Mouse (Mus musculus) embryonic fibroblast, embryonic 13.5 days (primary cell): ENCODE measurements around the gene Gcfc2. TPM values are rescaled to one million over a fixed set of nuclear protein-coding genes. Genes with fewer than 3 reads are reported as not detected.

Experiments used
- H3K27ac ChIP-seq: 2 replicates; pipeline ENCODE4 v1.5.1; 2012; ENCODE audit warnings: low read length, control low read depth, inconsistent platforms; ENCODE audit not compliant: insufficient read depth
- H3K4me1 ChIP-seq: 2 replicates; pipeline ENCODE4 v1.6.1; 2011; ENCODE audit warnings: low read length; ENCODE audit not compliant: control insufficient read depth, insufficient read depth
- H3K4me3 ChIP-seq: 2 replicates; pipeline ENCODE4 v1.5.1; 2011; ENCODE audit warnings: mild to moderate bottlenecking, control low read depth, low read length; ENCODE audit not compliant: insufficient read depth
- CTCF ChIP-seq: IDR thresholded peaks from 2 replicates; pipeline ENCODE4 v1.5.1; 2011; ENCODE audit warnings: mild to moderate bottlenecking, control low read depth, low read length, moderate library complexity, borderline replicate concordance; ENCODE audit not compliant: insufficient read depth
- POLR2A ChIP-seq: IDR thresholded peaks from 2 replicates; pipeline ENCODE4 v1.6.1; 2011; ENCODE audit warnings: low read depth, mild to moderate bottlenecking, control low read depth, low read length, moderate library complexity
- polyA plus RNA-seq: library from polyadenylated mRNA; stranded (reverse); fragments of >200 nt; gene quantifications from 2 replicates; pipeline ENCODE4 v1.2.4, GENCODE M21; 2011; ENCODE audit warnings: low read depth; ENCODE audit not compliant: missing spikeins, insufficient read length

Gene Gcfc2
- polyA plus RNA-seq: 10.3 and 14.2 TPM in 2 replicates

DNA sequence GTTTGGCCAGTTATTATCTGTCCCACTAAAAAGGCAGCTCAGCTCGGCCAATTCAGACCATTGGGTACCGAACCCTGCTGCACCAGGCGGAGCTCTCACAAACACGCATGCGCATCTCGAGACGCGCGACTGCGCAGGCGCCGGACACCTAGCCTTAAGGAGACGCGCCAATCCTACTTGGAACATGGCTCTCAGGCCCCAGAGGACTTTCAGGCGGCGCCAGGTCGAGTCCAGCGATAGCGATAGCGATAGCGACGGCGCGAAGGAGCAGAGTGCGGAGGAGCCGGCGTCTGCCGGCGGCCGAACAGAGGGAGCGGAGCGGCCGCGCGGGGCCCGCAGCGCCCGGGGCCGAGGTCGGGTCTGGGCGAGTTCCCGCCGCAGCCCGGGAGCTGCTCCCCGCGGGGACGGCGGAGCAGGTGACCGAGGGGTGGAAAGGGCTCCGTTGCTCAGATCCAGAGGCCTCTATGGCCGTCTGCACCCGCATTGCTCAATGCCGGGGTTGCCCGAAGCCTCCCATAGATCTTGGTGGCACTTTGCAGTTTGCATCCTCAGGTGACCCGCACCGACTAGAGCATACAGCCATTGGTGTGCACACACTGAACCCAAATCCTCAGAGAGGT lies at the start of gene Gcfc2:
Gcfc2 (plus strand) TSS at position 147 of the 620 bp plus-strand sequence.
- Histone ChIP-seq H3K27ac (no peak within 1 kb of the TSS), H3K4me1 (no peaks in the 10 kb centered on the region), H3K4me3 (peak within 1 kb of the TSS; percentile 71)
- TF ChIP-seq CTCF: no peak
- TF ChIP-seq POLR2A: peak; percentile 85

GRCm38 (mm10) chr6:81895678-81896230 lies 27.7 kb upstream of the Gcfc2 start:
- Histone ChIP-seq H3K4me3 (no peak overlapping the region), H3K4me1 (no peaks in the 10 kb centered on the region), H3K27ac (no peak overlapping the region)
- TF ChIP-seq CTCF (no peak), POLR2A (no peak)

DNA sequence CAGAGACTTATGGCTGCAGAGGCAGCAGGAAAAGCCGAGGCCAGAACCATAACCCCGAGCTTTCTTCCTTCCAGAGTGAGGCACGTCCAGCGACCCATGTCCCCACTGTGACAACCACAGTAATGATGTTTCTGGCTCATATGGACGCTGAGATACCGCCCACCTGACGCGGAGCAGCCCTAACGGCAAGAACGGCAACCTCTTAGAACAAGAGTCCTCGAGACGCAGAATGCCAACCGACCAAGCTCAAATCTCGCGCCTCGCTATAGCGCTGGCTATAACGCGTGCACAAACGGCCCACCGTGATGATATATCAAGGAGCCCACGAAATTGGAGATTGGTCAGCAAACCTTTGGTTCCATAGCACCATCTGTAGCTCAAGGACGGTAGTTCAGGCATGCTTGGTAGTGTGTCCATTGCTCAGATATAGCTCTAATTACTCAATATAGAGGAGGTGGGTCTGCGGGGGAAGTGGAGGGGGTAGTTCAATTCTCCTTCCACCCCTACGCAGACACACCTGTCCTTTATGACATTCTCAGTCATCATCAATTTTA lies 13.1 kb upstream of the Gcfc2 start:
- TF ChIP-seq CTCF (no peak), POLR2A (no peak)
- H3K4me3 ChIP-seq: no peak overlapping the region
- no peak overlapping the region for H3K27ac ChIP-seq
- no peaks in the 10 kb centered on the region for H3K4me1 ChIP-seq

DNA sequence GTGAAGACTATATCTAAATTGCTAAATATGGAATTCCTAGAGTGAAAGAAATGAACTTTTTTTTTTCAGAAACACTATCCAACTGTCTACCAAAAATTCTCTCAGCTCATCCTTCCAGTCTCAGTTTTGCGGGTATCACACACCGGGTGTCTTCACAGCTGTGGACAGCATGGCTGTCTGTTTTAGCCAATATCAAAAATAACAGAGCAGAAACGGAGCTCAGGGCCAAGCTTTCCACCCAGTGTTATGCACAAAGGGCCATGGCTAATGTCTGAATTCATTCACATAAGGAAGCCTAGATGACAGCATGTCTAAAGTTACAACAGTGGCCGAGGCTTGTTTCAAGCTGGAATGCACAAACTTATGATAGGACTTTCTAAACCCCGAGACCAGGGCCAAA lies 12.2 kb upstream of the Gcfc2 start:
- TF ChIP-seq CTCF (no peak), POLR2A (no peak)
- no peak overlapping the region for H3K4me3 ChIP-seq
- no peaks in the 10 kb centered on the region for H3K4me1 ChIP-seq
- H3K27ac ChIP-seq: no peak overlapping the region

GRCm38 (mm10) chr6:81911713-81912112 lies 11.8 kb upstream of the Gcfc2 start:
- no peak overlapping the region for H3K27ac ChIP-seq
- H3K4me1 ChIP-seq: no peaks in the 10 kb centered on the region
- H3K4me3 ChIP-seq: no peak overlapping the region
- TF ChIP-seq POLR2A: no peak
- TF ChIP-seq CTCF: no peak

DNA sequence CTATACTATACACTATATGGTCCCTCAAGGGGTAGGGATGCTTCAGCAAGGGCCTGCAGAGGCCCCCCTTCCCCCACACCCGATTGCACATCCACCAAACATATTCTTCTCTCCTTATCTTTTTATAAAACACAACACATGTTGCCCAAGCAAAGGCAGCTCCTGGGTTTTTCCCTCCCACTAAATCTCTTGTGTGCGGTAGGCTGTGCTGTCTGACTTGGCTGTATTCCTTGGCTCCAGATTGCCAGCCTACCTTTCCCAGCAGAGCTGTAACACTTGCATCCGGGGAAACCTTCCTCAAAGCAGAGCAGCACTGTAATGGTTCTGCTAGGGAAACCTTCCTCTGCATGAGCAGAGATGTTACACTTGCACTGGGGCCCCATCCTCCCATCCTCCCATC lies 11.3 kb upstream of the Gcfc2 start:
- no peaks in the 10 kb centered on the region for H3K4me1 ChIP-seq
- no peak overlapping the region for H3K27ac ChIP-seq
- TF ChIP-seq POLR2A (no peak), CTCF (no peak)
- no peak overlapping the region for H3K4me3 ChIP-seq

DNA sequence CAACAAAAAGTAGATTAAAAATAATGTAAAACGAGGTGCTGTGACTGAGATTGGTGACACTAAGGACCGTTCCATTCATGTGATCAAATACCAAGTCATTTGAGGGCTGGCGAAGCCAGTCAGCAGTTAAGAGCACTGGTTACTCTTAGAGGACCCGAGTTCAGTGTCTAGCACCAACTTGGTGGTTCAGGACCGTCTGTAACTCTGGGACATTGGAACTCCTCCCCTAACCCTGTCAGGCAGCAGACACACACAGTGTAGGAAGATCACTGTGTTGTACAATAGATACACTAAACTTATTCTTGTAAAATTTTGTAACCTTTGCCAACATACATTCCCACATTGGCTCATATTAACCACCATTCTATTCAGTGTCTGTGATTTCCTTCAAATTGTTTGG lies 835 bp downstream of the Gcfc2 start:
- no peak for TF ChIP-seq POLR2A
- TF ChIP-seq CTCF: no peak
- Histone ChIP-seq H3K4me1 (no peaks in the 10 kb centered on the region), H3K27ac (no peak overlapping the region), H3K4me3 (peak overlapping the region; percentile 71)

DNA sequence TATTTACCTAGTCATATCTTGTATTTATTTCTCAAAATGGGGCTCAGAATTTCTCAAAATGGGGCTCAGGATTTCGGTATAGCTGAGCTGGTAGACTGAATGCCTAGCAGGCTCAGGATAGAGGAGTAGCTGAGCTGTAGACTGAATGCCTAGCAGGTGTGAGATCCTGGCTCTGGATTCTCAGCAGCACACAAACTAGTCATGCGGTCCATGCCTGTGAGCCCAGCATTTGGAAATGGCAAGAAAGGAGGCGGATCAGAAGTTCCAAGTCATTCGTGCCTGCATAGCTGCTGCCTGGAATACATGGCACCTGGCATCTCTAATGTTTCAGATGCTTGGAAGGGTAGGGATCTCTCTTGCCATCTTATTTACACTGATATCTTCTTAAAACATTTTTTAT lies 5.9 kb downstream of the Gcfc2 start:
- no peaks in the 10 kb centered on the region for H3K4me1 ChIP-seq
- H3K4me3 ChIP-seq: no peak overlapping the region
- H3K27ac ChIP-seq: no peak overlapping the region
- TF ChIP-seq CTCF (no peak), POLR2A (no peak)

- no peak overlapping the region for H3K27ac ChIP-seq
- no peak overlapping the region for H3K4me3 ChIP-seq
- TF ChIP-seq CTCF (no peak), POLR2A (no peak)
- no peaks in the 10 kb centered on the region for H3K4me1 ChIP-seq
Measured at GRCm38 (mm10) chr6:81933281-81933680, 9.8 kb downstream of the Gcfc2 start.

DNA sequence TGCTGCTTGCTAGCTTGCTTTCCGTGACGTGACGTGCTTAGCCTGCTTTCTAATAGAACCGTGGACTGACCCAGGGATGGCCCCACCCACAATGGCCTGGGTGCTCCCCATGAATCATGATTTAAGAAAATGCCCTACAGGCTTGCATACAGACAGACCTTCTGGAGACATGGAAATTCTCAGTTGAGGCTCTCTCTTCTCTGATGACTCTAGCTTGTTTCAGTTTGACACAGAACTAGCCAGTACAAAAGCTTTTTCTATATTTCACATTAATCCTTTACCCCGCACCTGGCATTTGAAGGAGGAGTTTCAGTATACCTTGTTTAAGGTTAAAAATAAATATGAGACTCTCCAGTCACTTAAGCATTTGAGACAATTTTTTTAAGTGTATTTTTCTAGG lies 18.2 kb downstream of the Gcfc2 start:
- Histone ChIP-seq H3K27ac (no peak overlapping the region), H3K4me1 (no peaks in the 10 kb centered on the region), H3K4me3 (no peak overlapping the region)
- no peak for TF ChIP-seq CTCF
- TF ChIP-seq POLR2A: no peak

GRCm38 (mm10) chr6:81943281-81943680 lies 19.8 kb downstream of the Gcfc2 start:
- no peak overlapping the region for H3K4me3 ChIP-seq
- TF ChIP-seq POLR2A: no peak
- TF ChIP-seq CTCF: no peak
- H3K4me1 ChIP-seq: no peaks in the 10 kb centered on the region
- no peak overlapping the region; the same call in 1 of the 2 replicates for H3K27ac ChIP-seq
